Mouse (Mus musculus) myocyte (in vitro differentiated cells): ENCODE measurements at regions not wholly inside any gene's neighbourhood (a gene's known extent, or its start where the extent isn't known, plus 50 kb on each side); places are given as distances from the start of the nearest gene placed in this dataset.
A peak's percentile ranks its signal among the peaks of the same experiment; 100 is the strongest.

Experiments used
- H3K27me3 ChIP-seq: one replicate; pipeline ENCODE4 v1.6.1; 2011; ENCODE audit not compliant: control insufficient read depth, insufficient read depth, insufficient read length
- H3K36me3 ChIP-seq: one replicate; pipeline ENCODE4 v1.6.1; 2011; ENCODE audit not compliant: control insufficient read depth, insufficient read depth
- H3K4me2 ChIP-seq: one replicate; pipeline ENCODE4 v1.6.1; 2011; ENCODE audit warnings: low read depth, control low read depth
- H3K4me3 ChIP-seq: one replicate; pipeline ENCODE4 v1.5.1; 2011; ENCODE audit warnings: mild to moderate bottlenecking, control low read depth, moderate library complexity
- H3K79me2 ChIP-seq: one replicate; pipeline ENCODE4 v1.6.1; 2011; ENCODE audit not compliant: control insufficient read depth, insufficient read depth
- H3ac ChIP-seq: one replicate; pipeline ENCODE4 v1.6.1; 2011; ENCODE audit not compliant: control insufficient read depth, insufficient read length
- CEBPB ChIP-seq: IDR thresholded peaks from 2 replicates; pipeline ENCODE4 v1.6.1; 2011; ENCODE audit warnings: mild to moderate bottlenecking, moderate library complexity; ENCODE audit not compliant: poor library complexity, insufficient read depth, severe bottlenecking
- E2F4 ChIP-seq: IDR thresholded peaks from one replicate; pipeline ENCODE4 v1.6.1; 2011; ENCODE audit warnings: mild to moderate bottlenecking, control low read depth, moderate library complexity; ENCODE audit not compliant: insufficient read depth
- MAX ChIP-seq: IDR thresholded peaks from one replicate; pipeline ENCODE4 v1.6.1; 2011; ENCODE audit warnings: low read depth, mild to moderate bottlenecking, control low read depth
- MYOD1 ChIP-seq, 3 experiments: IDR thresholded peaks; one replicate each; pipeline ENCODE4 v1.6.1; 2011; ENCODE audit warnings: control low read depth in 2 of 3, low read depth in 2 of 3, mild to moderate bottlenecking in 2 of 3, moderate library complexity in 1 of 3; ENCODE audit not compliant: insufficient read length in 2 of 3, control insufficient read depth in 1 of 3
- MYOG ChIP-seq, 3 experiments: IDR thresholded peaks; one replicate each; pipeline ENCODE4 v1.6.1; 2011; ENCODE audit warnings: control low read depth in 2 of 3, low read depth in 2 of 3, mild to moderate bottlenecking in 2 of 3; ENCODE audit not compliant: insufficient read length in 2 of 3, control insufficient read depth in 1 of 3, insufficient read depth in 1 of 3
- POLR2A ChIP-seq: IDR thresholded peaks from one replicate; pipeline ENCODE4 v1.6.1; 2011; ENCODE audit warnings: low read depth, mild to moderate bottlenecking, control low read depth, moderate library complexity; ENCODE audit not compliant: insufficient read length
- POLR2AphosphoS2 ChIP-seq: IDR thresholded peaks from one replicate; pipeline ENCODE4 v1.6.1; 2011; ENCODE audit warnings: low read depth, control low read depth; ENCODE audit not compliant: insufficient read length
- REST ChIP-seq: IDR thresholded peaks from one replicate; pipeline ENCODE4 v1.6.1; 2011; ENCODE audit warnings: mild to moderate bottlenecking, control low read depth, moderate library complexity; ENCODE audit not compliant: insufficient read depth, insufficient read length
- SRF ChIP-seq: IDR thresholded peaks from one replicate; pipeline ENCODE4 v1.6.1; 2011; ENCODE audit warnings: low read depth; ENCODE audit not compliant: control insufficient read depth, insufficient read length
- TCF12 ChIP-seq: IDR thresholded peaks from one replicate; pipeline ENCODE4 v1.6.1; 2011; ENCODE audit warnings: mild to moderate bottlenecking, control low read depth; ENCODE audit not compliant: poor library complexity, insufficient read depth, severe bottlenecking
- TCF3 ChIP-seq: IDR thresholded peaks from one replicate; pipeline ENCODE4 v1.6.1; 2011; ENCODE audit warnings: low read depth, control low read depth; ENCODE audit not compliant: insufficient read length
- USF1 ChIP-seq: IDR thresholded peaks from one replicate; pipeline ENCODE4 v1.6.1; 2011; ENCODE audit warnings: low read depth, mild to moderate bottlenecking, control low read depth, moderate library complexity

- Histone ChIP-seq H3K79me2 (no peaks in the 10 kb centered on the region), H3K4me2 (no peak overlapping the region), H3K4me3 (no peak overlapping the region), H3K27me3 (no peaks in the 10 kb centered on the region), H3ac (no peak overlapping the region), H3K36me3 (no peaks in the 10 kb centered on the region)
- no peak for TF ChIP-seq USF1
- TF ChIP-seq CEBPB: peak; percentile 82
- no peak for TF ChIP-seq E2F4
- no peak for TF ChIP-seq TCF3
Observed at GRCm38 (mm10) chr16:80196302-80196701, 1004.2 kb upstream of the Ncam2 start.

- Histone ChIP-seq H3K4me3 (no peak overlapping the region), H3K27me3 (no peaks in the 10 kb centered on the region), H3K4me2 (no peak overlapping the region), H3K79me2 (no peaks in the 10 kb centered on the region), H3ac (no peak overlapping the region), H3K36me3 (no peaks in the 10 kb centered on the region)
- TF ChIP-seq SRF: no peak
- TF ChIP-seq USF1: no peak
- no peak for TF ChIP-seq MYOG (IDR thresholded peaks at IDR 0.05; ENCODE audit: control insufficient read depth in 1 of 3, insufficient read depth in 1 of 3, insufficient read length in 2 of 3, low read depth in 2 of 3)
- no peak for TF ChIP-seq MAX
Observed at GRCm38 (mm10) chr16:80202811-80203210, 997.7 kb upstream of the Ncam2 start.

- no peak overlapping the region for H3K4me3 ChIP-seq
- no peaks in the 10 kb centered on the region for H3K36me3 ChIP-seq
- no peaks in the 10 kb centered on the region for H3K79me2 ChIP-seq
- H3K4me2 ChIP-seq: no peak overlapping the region
- TF ChIP-seq REST (no peak), MYOG (IDR thresholded peaks at IDR 0.05; ENCODE audit: control insufficient read depth in 1 of 3, insufficient read depth in 1 of 3, insufficient read length in 2 of 3, low read depth in 2 of 3) (no peak), MYOD1 (IDR thresholded peaks at IDR 0.05; ENCODE audit: control insufficient read depth in 1 of 3, insufficient read length in 2 of 3, low read depth in 2 of 3) (no peak), TCF12 (no peak), MAX (no peak), SRF (no peak), POLR2A (no peak), E2F4 (no peak), USF1 (no peak), TCF3 (no peak), POLR2AphosphoS2 (no peak), CEBPB (no peak)
- no peak overlapping the region for H3ac ChIP-seq
- H3K27me3 ChIP-seq: no peaks in the 10 kb centered on the region
Observed at GRCm38 (mm10) chr16:80212769-80213168, 987.7 kb upstream of the Ncam2 start.

- no peaks in the 10 kb centered on the region for H3K79me2 ChIP-seq
- H3K36me3 ChIP-seq: no peaks in the 10 kb centered on the region
- no peak overlapping the region for H3ac ChIP-seq
- H3K4me3 ChIP-seq: no peak overlapping the region
- no peak overlapping the region for H3K4me2 ChIP-seq
- no peaks in the 10 kb centered on the region for H3K27me3 ChIP-seq
- TF ChIP-seq TCF3 (no peak), CEBPB (no peak), POLR2A (no peak), MYOD1 (IDR thresholded peaks at IDR 0.05; ENCODE audit: control insufficient read depth in 1 of 3, insufficient read length in 2 of 3, low read depth in 2 of 3) (no peak), USF1 (no peak), REST (no peak), E2F4 (no peak), TCF12 (no peak), MYOG (IDR thresholded peaks at IDR 0.05; ENCODE audit: control insufficient read depth in 1 of 3, insufficient read depth in 1 of 3, insufficient read length in 2 of 3, low read depth in 2 of 3) (no peak), MAX (no peak), SRF (no peak), POLR2AphosphoS2 (no peak)
Observed at GRCm38 (mm10) chr16:80255441-80255840, 945.1 kb upstream of the Ncam2 start.

GRCm38 (mm10) chr16:80266151-80266617, 934.3 kb upstream of the Ncam2 start:
- no peak overlapping the region for H3ac ChIP-seq
- no peaks in the 10 kb centered on the region for H3K79me2 ChIP-seq
- no peak overlapping the region for H3K4me3 ChIP-seq
- no peaks in the 10 kb centered on the region for H3K36me3 ChIP-seq
- TF ChIP-seq MAX: no peak
- TF ChIP-seq CEBPB: no peak
- no peak for TF ChIP-seq MYOD1 (IDR thresholded peaks at IDR 0.05; ENCODE audit: control insufficient read depth in 1 of 3, insufficient read length in 2 of 3, low read depth in 2 of 3)
- no peak for TF ChIP-seq MYOG (IDR thresholded peaks at IDR 0.05; ENCODE audit: control insufficient read depth in 1 of 3, insufficient read depth in 1 of 3, insufficient read length in 2 of 3, low read depth in 2 of 3)
- TF ChIP-seq TCF3: no peak
- TF ChIP-seq REST: no peak
- TF ChIP-seq POLR2A: no peak
- TF ChIP-seq USF1: no peak
- TF ChIP-seq SRF: no peak
- no peak for TF ChIP-seq TCF12
- TF ChIP-seq E2F4: no peak
- no peak for TF ChIP-seq POLR2AphosphoS2
- no peak overlapping the region for H3K4me2 ChIP-seq
- H3K27me3 ChIP-seq: no peaks in the 10 kb centered on the region
